Mouse (Mus musculus) hindbrain, postnatal 0 days (tissue): ENCODE measurements around the gene Dcaf8. TPM values are rescaled to one million over a fixed set of nuclear protein-coding genes. Genes with fewer than 3 reads are reported as not detected.

Experiments
- ATAC-seq: fragments of 200-750 bp; cut with Nextera tagmentation; 2 replicates; pipeline ENCODE4 v1.8.0; 2017; ENCODE audit warnings: mild to moderate bottlenecking, moderate TSS enrichment, moderate library complexity
- DNase-seq: peaks from one replicate; pipeline ENCODE4 v3.0.0-alpha.2; 2015; ENCODE audit warnings: low spot score
- H3K27ac ChIP-seq: fragments of 300-500 bp; sonication (generic); 2 replicates; pipeline ENCODE4 v1.5.1; 2014; ENCODE audit warnings: mild to moderate bottlenecking
- H3K27me3 ChIP-seq: fragments of 300-500 bp; sonication (generic); 2 replicates; pipeline ENCODE4 v1.6.1; 2014; ENCODE audit warnings: low read length, mixed read lengths; ENCODE audit not compliant: insufficient read depth
- H3K36me3 ChIP-seq: fragments of 300-500 bp; sonication (generic); 2 replicates; pipeline ENCODE4 v1.6.1; 2014; ENCODE audit warnings: low read length, mixed read lengths; ENCODE audit not compliant: insufficient read depth
- H3K4me1 ChIP-seq: fragments of 300-500 bp; sonication (generic); 2 replicates; pipeline ENCODE4 v1.6.1; 2014; ENCODE audit warnings: antibody characterized with exemption, low read length, mixed read lengths; ENCODE audit not compliant: insufficient read depth
- H3K4me2 ChIP-seq: fragments of 300-500 bp; sonication (generic); 2 replicates; pipeline ENCODE4 v1.6.1; 2014; ENCODE audit warnings: low read depth, mild to moderate bottlenecking, low read length, moderate library complexity, mixed read lengths
- H3K4me3 ChIP-seq: fragments of 300-500 bp; sonication (generic); 2 replicates; pipeline ENCODE4 v1.5.1; 2014; ENCODE audit warnings: low read length
- H3K9ac ChIP-seq: fragments of 300-500 bp; sonication (generic); replicated peaks from 2 replicates; pipeline ENCODE4 v1.6.1; 2014; ENCODE audit warnings: mild to moderate bottlenecking, low read length, moderate library complexity, mixed read lengths
- H3K9me3 ChIP-seq: fragments of 300-500 bp; sonication (generic); 2 replicates; pipeline ENCODE4 v1.6.1; 2016; ENCODE audit warnings: low read length, mixed read lengths
- CTCF ChIP-seq: IDR thresholded peaks from 2 replicates; pipeline ENCODE4 v1.5.1; 2016; ENCODE audit warnings: antibody characterized with exemption, control low read depth, low read depth
- WGBS: fragments of 180-500 bp; shearing (Covaris S2); extraction: QIAGEN DNeasy Blood & Tissue Kit; methylation state at CpG from one replicate; pipeline ENCODE4 v1.1.7; 2014; 5-methylcytosine and 5-hydroxymethylcytosine counted together
- polyA plus RNA-seq: library from polyadenylated mRNA; unstranded; fragments of >200 nt; fragmentation: Nextera tagmentation; extraction: Ambion mirVana; gene quantifications from 2 replicates; pipeline ENCODE4 v1.2.1, GENCODE M21; 2015
- total RNA-seq: library from RNA; depleted of rRNA; stranded (reverse); fragments of >200 nt; gene quantifications from 2 replicates; pipeline ENCODE4 v1.2.3, GENCODE M21; 2014

Dcaf8 gene
- total and polyA plus RNA-seq, 2 experiments from 2014 or later, result 73.0 to 73.1 TPM

DNA sequence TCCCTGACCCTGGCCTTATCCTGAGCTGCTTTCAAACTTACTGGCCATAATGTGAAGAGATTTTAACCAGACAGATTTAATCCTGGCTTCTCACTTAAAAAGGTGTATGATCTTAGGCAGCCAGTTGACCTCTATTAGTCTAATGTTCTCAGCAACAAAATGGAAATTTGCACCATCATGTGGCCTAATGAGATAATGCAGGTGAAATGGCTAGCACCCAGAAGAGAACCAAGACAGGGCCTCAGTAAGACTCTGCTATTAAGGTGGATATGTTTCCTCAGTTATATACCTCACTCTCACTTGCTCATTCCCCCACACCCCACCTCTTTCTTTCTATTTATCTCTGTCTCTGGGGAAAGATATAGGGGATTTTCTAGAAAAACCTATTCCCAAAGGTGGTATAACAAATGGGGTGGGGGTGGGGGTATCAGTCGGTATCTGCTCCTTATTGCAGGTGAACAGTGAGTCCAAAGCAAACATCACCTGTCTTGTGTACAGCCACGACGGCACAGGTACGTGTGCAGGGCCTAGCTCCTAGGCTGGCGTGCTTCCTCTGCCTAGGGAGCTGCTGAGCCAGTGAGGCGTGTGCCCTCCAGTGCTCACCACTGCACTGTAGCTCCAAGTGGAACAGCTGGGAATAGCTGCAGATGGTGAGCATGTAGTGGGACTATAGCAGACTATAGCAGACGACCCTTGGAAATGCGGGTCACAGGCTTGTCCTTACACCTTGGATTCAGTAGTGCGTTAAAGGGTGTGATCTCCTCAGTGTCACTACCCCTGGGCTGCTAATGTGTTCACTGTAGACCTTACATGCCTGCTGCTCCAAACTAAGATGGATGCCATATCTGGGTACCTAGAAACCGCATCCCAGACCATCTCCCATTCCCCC lies 38.8 kb downstream of the Dcaf8 start:
- no peaks in the 10 kb centered on the region for H3K9me3 ChIP-seq
- 0 out of 2 replicates have a peak, but pooled peaks have one; percentile 54 for ATAC-seq
- H3K4me1 ChIP-seq, result no peaks in the 10 kb centered on the region
- no peak overlapping the region for H3K4me3 ChIP-seq
- no peak overlapping the region for H3K4me2 ChIP-seq
- H3K36me3 ChIP-seq, result peaks cover 38% of the 10 kb centered on the region
- no peak overlapping the region for H3K9ac ChIP-seq
- peak; percentile 56; the same call in 1 of the 2 replicates for TF ChIP-seq CTCF
- H3K27me3 ChIP-seq, result no peaks in the 10 kb centered on the region
- 92% methylated on average over 10 of the region's 10 CpGs for WGBS
- no peak overlapping the region for H3K27ac ChIP-seq
- no peak for DNase-seq

DNA sequence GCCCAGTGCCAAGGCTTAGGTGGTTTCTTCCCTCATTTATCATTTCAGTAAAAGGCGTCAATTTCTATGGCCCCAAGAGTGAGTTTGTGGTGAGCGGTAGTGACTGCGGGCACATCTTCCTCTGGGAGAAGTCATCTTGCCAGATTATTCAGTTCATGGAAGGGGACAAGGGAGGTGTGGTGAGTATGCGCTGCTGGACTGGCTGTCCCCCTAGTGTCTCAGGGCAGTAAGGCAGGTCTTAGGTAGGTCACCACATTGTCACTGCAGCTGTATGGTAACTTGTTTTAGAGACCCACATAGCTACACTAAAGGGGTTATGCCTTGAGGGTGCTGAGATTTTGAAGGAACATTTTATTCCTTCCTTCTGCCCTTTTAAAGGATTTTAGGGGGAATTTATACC lies 41.0 kb downstream of the Dcaf8 start:
- Histone ChIP-seq H3K9me3 (no peaks in the 10 kb centered on the region), H3K4me3 (no peak overlapping the region), H3K9ac (no peak overlapping the region), H3K27ac (no peak overlapping the region), H3K27me3 (no peaks in the 10 kb centered on the region), H3K36me3 (peaks cover 41% of the 10 kb centered on the region), H3K4me2 (no peak overlapping the region), H3K4me1 (no peaks in the 10 kb centered on the region)
- peak; percentile 76 for TF ChIP-seq CTCF
- WGBS, result 48% methylated on average over 4 of the region's 4 CpGs
- DNase-seq (peak; percentile 31), ATAC-seq (peak; percentile 45; the same call in 1 of the 2 replicates)

- DNase-seq, result no peak
- ATAC-seq, result no peak
- Histone ChIP-seq H3K4me3 (no peak overlapping the region), H3K27me3 (no peaks in the 10 kb centered on the region), H3K27ac (no peak overlapping the region), H3K36me3 (peaks cover 56% of the 10 kb centered on the region), H3K9me3 (no peaks in the 10 kb centered on the region), H3K4me1 (no peaks in the 10 kb centered on the region), H3K4me2 (no peak overlapping the region), H3K9ac (no peak overlapping the region)
- peak; percentile 27 for TF ChIP-seq CTCF
- WGBS, result 81% methylated on average over 2 of the region's 2 CpGs
Observed at GRCm38 (mm10) chr1:172191578-172191977, 43.7 kb downstream of the Dcaf8 start.

- peaks cover 56% of the 10 kb centered on the region for H3K36me3 ChIP-seq
- H3K27me3 ChIP-seq, result no peaks in the 10 kb centered on the region
- H3K27ac ChIP-seq, result no peak overlapping the region
- no peaks in the 10 kb centered on the region for H3K4me1 ChIP-seq
- H3K9me3 ChIP-seq, result no peaks in the 10 kb centered on the region
- ATAC-seq (no peak), DNase-seq (no peak)
- H3K4me2 ChIP-seq, result no peak overlapping the region
- TF ChIP-seq CTCF, result no peak
- H3K4me3 ChIP-seq, result no peak overlapping the region
- no peak overlapping the region for H3K9ac ChIP-seq
- 83% methylated on average over 3 of the region's 3 CpGs for WGBS
Observed at GRCm38 (mm10) chr1:172192217-172192616, 44.3 kb downstream of the Dcaf8 start.

DNA sequence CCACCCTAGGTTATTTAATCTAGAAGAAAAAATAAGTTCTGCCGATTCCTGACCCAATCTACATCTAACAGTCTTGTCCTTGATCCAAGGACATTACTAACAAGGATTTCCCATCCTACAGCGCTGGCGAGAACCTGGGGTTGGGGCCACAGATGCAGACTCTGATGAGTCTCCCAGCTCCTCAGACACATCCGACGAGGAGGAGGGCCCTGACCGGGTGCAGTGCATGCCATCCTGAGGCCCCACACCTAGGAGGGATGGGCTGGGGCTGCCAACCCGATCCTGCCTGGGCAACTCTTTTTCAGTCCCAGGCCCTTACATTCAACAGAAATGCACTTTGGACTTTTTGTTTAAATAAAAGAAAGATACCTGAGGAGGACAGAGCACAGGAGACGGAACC lies 46.6 kb downstream of the Dcaf8 start:
- ATAC-seq (no peak), DNase-seq (no peak)
- no peak overlapping the region for H3K9ac ChIP-seq
- 58% methylated on average over 8 of the region's 8 CpGs for WGBS
- H3K4me1 ChIP-seq, result no peaks in the 10 kb centered on the region
- no peak overlapping the region for H3K27ac ChIP-seq
- H3K36me3 ChIP-seq, result peaks cover 60% of the 10 kb centered on the region
- H3K4me2 ChIP-seq, result no peak overlapping the region
- no peaks in the 10 kb centered on the region for H3K27me3 ChIP-seq
- no peak for TF ChIP-seq CTCF
- H3K9me3 ChIP-seq, result no peaks in the 10 kb centered on the region
- no peak overlapping the region for H3K4me3 ChIP-seq

- Histone ChIP-seq H3K4me2 (no peak overlapping the region), H3K27ac (no peak overlapping the region), H3K4me1 (peaks cover 21% of the 10 kb centered on the region), H3K4me3 (no peak overlapping the region), H3K9me3 (no peaks in the 10 kb centered on the region), H3K36me3 (peaks cover 57% of the 10 kb centered on the region), H3K9ac (no peak overlapping the region), H3K27me3 (no peaks in the 10 kb centered on the region)
- DNase-seq, result no peak
- no peak for ATAC-seq
- WGBS, result 79% methylated on average over 3 of the region's 3 CpGs
- no peak for TF ChIP-seq CTCF
Observed at GRCm38 (mm10) chr1:172197146-172197545, 49.3 kb downstream of the Dcaf8 start.

- H3K36me3 ChIP-seq, result peaks cover 52% of the 10 kb centered on the region
- H3K4me3 ChIP-seq, result no peak overlapping the region
- no peaks in the 10 kb centered on the region for H3K27me3 ChIP-seq
- no peak overlapping the region for H3K4me2 ChIP-seq
- H3K4me1 ChIP-seq, result peaks cover 28% of the 10 kb centered on the region
- no peak for DNase-seq
- no peak overlapping the region for H3K9ac ChIP-seq
- ATAC-seq, result no peak
- H3K9me3 ChIP-seq, result no peaks in the 10 kb centered on the region
- TF ChIP-seq CTCF, result no peak
- H3K27ac ChIP-seq, result 0 out of 2 replicates have a peak overlapping the region, but pooled peaks have one; percentile 8
- 57% methylated on average over 5 of the region's 5 CpGs for WGBS
Observed at GRCm38 (mm10) chr1:172197851-172198250, 50.0 kb downstream of the Dcaf8 start.
